Mouse (Mus musculus): ENCODE measurements around the gene Neurl2. TPM values are rescaled to one million over a fixed set of nuclear protein-coding genes. Genes with fewer than 3 reads are reported as not detected.

The Neurl2 gene
- polyA plus RNA-seq, 1 experiment from 2014 or later, result 6.3 TPM

GRCm38 (mm10) chr2:164828437-164828836, 4.8 kb downstream of the Neurl2 start, which contains the start of gene Spata25:
Gene Spata25 (minus strand): TSS chr2:164828537.
- H3K4me1 ChIP-seq (ENCODE audit: insufficient read depth), result 0 out of 2 replicates have a peak, but pooled peaks cover 2% of the 10 kb centered on the region
- no peak within 1 kb of the TSS for H3K9ac ChIP-seq
- TF ChIP-seq CTCF (IDR thresholded peaks at IDR 0.05; ENCODE audit: low read depth), result no peak
- no peaks in the 10 kb centered on the region for H3K9me3 ChIP-seq (ENCODE audit: low read depth, low read length)
- no peak within 1 kb of the TSS for H3K4me2 ChIP-seq
- H3K27ac ChIP-seq (ENCODE audit: low read depth), result no peak within 1 kb of the TSS
- H3K36me3 ChIP-seq (ENCODE audit: insufficient read depth), result peaks cover 48% of the 10 kb centered on the region
- no peak for DNase-seq
- no peaks in the 10 kb centered on the region for H3K27me3 ChIP-seq (ENCODE audit: insufficient read depth, low read length)
- no peak within 1 kb of the TSS for H3K4me3 ChIP-seq (ENCODE audit: low read depth, low read length)
- ATAC-seq (ENCODE audit: insufficient read depth), result no peak
- 74% methylated on average over 6 of the region's 6 CpGs for WGBS

GRCm38 (mm10) chr2:164827146-164827850, 6.0 kb downstream of the Neurl2 start:
- H3K4me3 ChIP-seq (ENCODE audit: low read depth, low read length), result no peak overlapping the region
- peaks cover 48% of the 10 kb centered on the region for H3K36me3 ChIP-seq (ENCODE audit: insufficient read depth)
- H3K4me1 ChIP-seq (ENCODE audit: insufficient read depth), result 0 out of 2 replicates have a peak, but pooled peaks cover under 1% of the 10 kb centered on the region
- DNase-seq, result no peak
- no peaks in the 10 kb centered on the region for H3K9me3 ChIP-seq (ENCODE audit: low read depth, low read length)
- no peak overlapping the region for H3K27ac ChIP-seq (ENCODE audit: low read depth)
- WGBS, result 88% methylated on average over 16 of the region's 16 CpGs
- TF ChIP-seq CTCF (IDR thresholded peaks at IDR 0.05; ENCODE audit: low read depth), result no peak
- no peak for ATAC-seq (ENCODE audit: insufficient read depth)
- H3K27me3 ChIP-seq (ENCODE audit: insufficient read depth, low read length), result no peaks in the 10 kb centered on the region
- no peak overlapping the region for H3K4me2 ChIP-seq
- no peak overlapping the region for H3K9ac ChIP-seq

GRCm38 (mm10) chr2:164825521-164825920, 7.7 kb downstream of the Neurl2 start:
- no peak for ATAC-seq (ENCODE audit: insufficient read depth)
- H3K36me3 ChIP-seq (ENCODE audit: insufficient read depth), result peaks cover 48% of the 10 kb centered on the region
- H3K27ac ChIP-seq (ENCODE audit: low read depth), result no peak overlapping the region
- no peak for TF ChIP-seq CTCF (IDR thresholded peaks at IDR 0.05; ENCODE audit: low read depth)
- no peak overlapping the region for H3K9ac ChIP-seq
- DNase-seq, result no peak
- H3K4me1 ChIP-seq (ENCODE audit: insufficient read depth), result no peaks in the 10 kb centered on the region
- H3K4me3 ChIP-seq (ENCODE audit: low read depth, low read length), result no peak overlapping the region
- no peak overlapping the region for H3K4me2 ChIP-seq
- 93% methylated on average over 17 of the region's 17 CpGs for WGBS
- H3K9me3 ChIP-seq (ENCODE audit: low read depth, low read length), result no peaks in the 10 kb centered on the region
- H3K27me3 ChIP-seq (ENCODE audit: insufficient read depth, low read length), result no peaks in the 10 kb centered on the region

GRCm38 (mm10) chr2:164823969-164824368, 9.3 kb downstream of the Neurl2 start:
- Histone ChIP-seq H3K9ac (no peak overlapping the region), H3K27me3 (ENCODE audit: insufficient read depth, low read length) (no peaks in the 10 kb centered on the region), H3K27ac (ENCODE audit: low read depth) (no peak overlapping the region), H3K4me1 (ENCODE audit: insufficient read depth) (no peaks in the 10 kb centered on the region), H3K36me3 (ENCODE audit: insufficient read depth) (peaks cover 46% of the 10 kb centered on the region), H3K4me3 (ENCODE audit: low read depth, low read length) (peak overlapping the region; percentile 80; the same call in 1 of the 2 replicates), H3K9me3 (ENCODE audit: low read depth, low read length) (no peaks in the 10 kb centered on the region), H3K4me2 (peak overlapping the region; percentile 72)
- no peak for DNase-seq
- no peak for TF ChIP-seq CTCF (IDR thresholded peaks at IDR 0.05; ENCODE audit: low read depth)
- WGBS, result 92% methylated on average over 4 of the region's 4 CpGs
- no peak for ATAC-seq (ENCODE audit: insufficient read depth)

GRCm38 (mm10) chr2:164823181-164823585, 10.1 kb downstream of the Neurl2 start:
- ATAC-seq (ENCODE audit: insufficient read depth), result peak; percentile 77
- peaks cover 38% of the 10 kb centered on the region for H3K36me3 ChIP-seq (ENCODE audit: insufficient read depth)
- no peaks in the 10 kb centered on the region for H3K27me3 ChIP-seq (ENCODE audit: insufficient read depth, low read length)
- peaks cover under 1% of the 10 kb centered on the region; the same call in 1 of the 2 replicates for H3K4me1 ChIP-seq (ENCODE audit: insufficient read depth)
- TF ChIP-seq CTCF (IDR thresholded peaks at IDR 0.05; ENCODE audit: low read depth), result peak; percentile 45
- peak overlapping the region; percentile 63 for H3K9ac ChIP-seq
- no peaks in the 10 kb centered on the region for H3K9me3 ChIP-seq (ENCODE audit: low read depth, low read length)
- 2% methylated on average over 10 of the region's 10 CpGs for WGBS
- peak; percentile 76 for DNase-seq
- peak overlapping the region; percentile 87 for H3K27ac ChIP-seq (ENCODE audit: low read depth)
- H3K4me2 ChIP-seq, result peak overlapping the region; percentile 72
- H3K4me3 ChIP-seq (ENCODE audit: low read depth, low read length), result peak overlapping the region; percentile 80

- Histone ChIP-seq H3K9me3 (ENCODE audit: low read depth, low read length) (no peaks in the 10 kb centered on the region), H3K4me3 (ENCODE audit: low read depth, low read length) (peak within 1 kb of the TSS; percentile 80), H3K36me3 (ENCODE audit: insufficient read depth) (peaks cover 33% of the 10 kb centered on the region), H3K27ac (ENCODE audit: low read depth) (peak within 1 kb of the TSS; percentile 87), H3K4me1 (ENCODE audit: insufficient read depth) (peaks cover 5% of the 10 kb centered on the region; the same call in 1 of the 2 replicates), H3K4me2 (peak within 1 kb of the TSS; percentile 72), H3K27me3 (ENCODE audit: insufficient read depth, low read length) (no peaks in the 10 kb centered on the region), H3K9ac (peak within 1 kb of the TSS; percentile 63)
- peak; percentile 99 for DNase-seq
- TF ChIP-seq CTCF (IDR thresholded peaks at IDR 0.05; ENCODE audit: low read depth), result no peak
- ATAC-seq (ENCODE audit: insufficient read depth), result peak; percentile 100
- WGBS, result 1% methylated on average over 32 of the region's 32 CpGs
Observed at GRCm38 (mm10) chr2:164822636-164823165, 10.6 kb downstream of the Neurl2 start, which contains the start of gene Zswim1. Gene Zswim1 (plus strand): TSS chr2:164822686.

- no peak for TF ChIP-seq CTCF (IDR thresholded peaks at IDR 0.05; ENCODE audit: low read depth)
- WGBS, result 80% methylated on average over 6 of the region's 6 CpGs
- ATAC-seq (ENCODE audit: insufficient read depth) (no peak), DNase-seq (no peak)
- H3K27me3 ChIP-seq (ENCODE audit: insufficient read depth, low read length), result no peaks in the 10 kb centered on the region
- peaks cover 6% of the 10 kb centered on the region; the same call in 1 of the 2 replicates for H3K4me1 ChIP-seq (ENCODE audit: insufficient read depth)
- no peak overlapping the region for H3K27ac ChIP-seq (ENCODE audit: low read depth)
- peaks cover 16% of the 10 kb centered on the region for H3K36me3 ChIP-seq (ENCODE audit: insufficient read depth)
- H3K9ac ChIP-seq, result no peak overlapping the region
- H3K4me3 ChIP-seq (ENCODE audit: low read depth, low read length), result no peak overlapping the region
- H3K9me3 ChIP-seq (ENCODE audit: low read depth, low read length), result no peaks in the 10 kb centered on the region
- H3K4me2 ChIP-seq, result no peak overlapping the region
Observed at GRCm38 (mm10) chr2:164821060-164821459, 12.2 kb downstream of the Neurl2 start.
